Mouse (Mus musculus) limb, embryonic 12.5 days (tissue): ENCODE data around the gene Olfr1349. TPM values are rescaled to one million over a fixed set of nuclear protein-coding genes. Genes with fewer than 3 reads are reported as not detected.
"Not testable (repeated sequence)": the region's sequence is repeated elsewhere in the genome, so short reads cannot be mapped to it uniquely, and the experiment has no call there.

Experiments used
- ATAC-seq: fragments of 200-750 bp; cut with Nextera tagmentation; 2 replicates; pipeline ENCODE4 v1.8.0; 2017; ENCODE audit warnings: low read depth, moderate TSS enrichment; ENCODE audit not compliant: insufficient number of reproducible peaks, insufficient read depth, low FRiP score, low TSS enrichment
- H3K27ac ChIP-seq: fragments of 300-500 bp; sonication (generic); 2 replicates; pipeline ENCODE4 v1.5.1; 2016; ENCODE audit warnings: mild to moderate bottlenecking, moderate library complexity
- H3K27me3 ChIP-seq: fragments of 300-500 bp; sonication (generic); 2 replicates; pipeline ENCODE4 v1.6.1; 2016; ENCODE audit warnings: mild to moderate bottlenecking, moderate library complexity
- H3K36me3 ChIP-seq: fragments of 300-500 bp; sonication (generic); 2 replicates; pipeline ENCODE4 v1.6.1; 2016; ENCODE audit warnings: mild to moderate bottlenecking, moderate library complexity
- H3K4me1 ChIP-seq: fragments of 300-500 bp; sonication (generic); replicated peaks from 2 replicates; pipeline ENCODE4 v1.6.1; 2016
- H3K4me2 ChIP-seq: fragments of 300-500 bp; sonication (generic); 2 replicates; pipeline ENCODE4 v1.6.1; 2016; ENCODE audit warnings: mild to moderate bottlenecking, moderate library complexity
- H3K4me3 ChIP-seq: fragments of 300-500 bp; sonication (generic); replicated peaks from 2 replicates; pipeline ENCODE4 v1.5.1; 2016; ENCODE audit warnings: mild to moderate bottlenecking
- H3K9ac ChIP-seq: fragments of 300-500 bp; sonication (generic); replicated peaks from 2 replicates; pipeline ENCODE4 v1.6.1; 2016; ENCODE audit warnings: mild to moderate bottlenecking, moderate library complexity
- H3K9me3 ChIP-seq: fragments of 300-500 bp; sonication (generic); 2 replicates; pipeline ENCODE4 v1.6.1; 2016; ENCODE audit warnings: mild to moderate bottlenecking, moderate library complexity
- WGBS: fragments of 180-500 bp; shearing (Covaris S2); methylation state at CpG from one replicate; pipeline ENCODE4 v1.1.7; 2016; 5-methylcytosine and 5-hydroxymethylcytosine counted together
- polyA plus RNA-seq: library from polyadenylated mRNA; unstranded; fragments of >200 nt; fragmentation: Nextera tagmentation; extraction: Ambion mirVana; gene quantifications from 2 replicates; pipeline ENCODE4 v1.2.1, GENCODE M21; 2016

The Olfr1349 gene
- not detected in 2 replicates for polyA plus RNA-seq

DNA sequence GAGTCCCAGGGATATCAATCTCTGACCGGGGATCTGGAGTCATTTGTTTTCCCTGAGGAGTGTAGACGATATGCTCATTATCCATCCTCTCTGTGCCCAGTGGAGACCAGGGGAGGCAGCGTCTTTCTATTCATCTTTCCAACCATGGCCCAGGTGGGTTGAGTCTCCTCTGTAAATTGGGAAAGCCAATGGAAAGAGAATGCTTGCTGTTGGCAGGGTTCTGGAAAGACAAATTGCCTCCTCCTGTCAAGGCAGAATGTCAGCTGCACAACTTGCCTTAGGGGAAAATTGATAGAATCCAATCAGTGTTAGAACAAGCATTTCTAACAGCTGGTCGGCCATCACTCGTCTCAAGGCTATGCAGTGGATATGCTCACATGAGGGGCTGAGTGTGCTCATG, at the start of gene Olfr1349:
TSS of gene Olfr1349 (minus strand) at position 101 of the 400 bp plus-strand sequence.
- ATAC-seq, result no peak
- H3K4me3 ChIP-seq, result no peak within 1 kb of the TSS
- no peak within 1 kb of the TSS for H3K9ac ChIP-seq
- no peaks in the 10 kb centered on the region for H3K27me3 ChIP-seq
- 87% methylated on average over 5 of the region's 5 CpGs for WGBS
- no peaks in the 10 kb centered on the region for H3K36me3 ChIP-seq
- no peak within 1 kb of the TSS for H3K27ac ChIP-seq
- no peak within 1 kb of the TSS for H3K4me2 ChIP-seq
- H3K9me3 ChIP-seq, result peaks cover 17% of the 10 kb centered on the region; the same call in 1 of the 2 replicates
- H3K4me1 ChIP-seq, result no peaks in the 10 kb centered on the region

DNA sequence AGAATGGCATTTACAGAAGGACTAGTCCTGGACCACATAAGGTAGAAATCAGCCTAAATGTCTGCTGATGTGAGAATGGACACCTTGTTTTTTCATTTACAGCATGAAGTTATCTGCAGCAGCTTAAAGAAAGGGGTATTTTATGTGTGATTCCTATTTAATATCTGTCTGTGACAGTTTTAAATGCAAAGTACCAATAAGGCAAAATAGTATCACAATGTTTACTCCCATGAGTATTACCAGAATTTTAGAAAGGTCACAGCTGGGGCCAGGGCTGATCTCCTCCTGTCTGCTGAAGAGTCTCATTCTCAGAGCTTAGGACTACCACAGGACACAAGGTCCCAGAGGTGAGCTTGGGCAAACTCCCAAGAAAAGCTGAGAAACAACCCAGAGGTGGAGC, 41.8 kb upstream of the Olfr1349 start, which contains the start of gene Olfr1350:
TSS of gene Olfr1350 (plus strand) at position 301 of the 400 bp plus-strand sequence.
- Histone ChIP-seq H3K4me1 (no peaks in the 10 kb centered on the region), H3K9me3 (peaks cover 3% of the 10 kb centered on the region; the same call in 1 of the 2 replicates), H3K4me3 (no peak within 1 kb of the TSS), H3K27ac (no peak within 1 kb of the TSS), H3K9ac (no peak within 1 kb of the TSS), H3K27me3 (no peaks in the 10 kb centered on the region), H3K4me2 (no peak within 1 kb of the TSS), H3K36me3 (no peaks in the 10 kb centered on the region)
- no peak for ATAC-seq

DNA sequence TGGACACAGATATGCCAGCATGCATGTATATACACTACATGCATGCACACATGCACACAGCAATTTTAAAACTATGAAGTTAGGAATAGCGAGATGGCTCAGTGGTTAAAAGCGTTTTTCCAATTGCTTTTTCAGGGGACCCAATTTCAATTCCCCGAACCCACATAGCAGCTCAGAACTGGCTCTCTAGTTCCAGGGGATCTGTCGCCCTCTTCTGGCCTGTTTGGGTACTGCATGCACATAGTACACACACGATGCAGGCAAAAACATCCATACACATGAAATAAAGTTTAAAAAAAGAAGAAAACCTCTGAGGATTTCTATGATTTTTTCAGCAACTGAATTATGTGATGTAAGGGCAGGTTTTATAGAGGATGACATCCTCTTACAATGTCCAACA, 3.4 kb upstream of the Olfr1349 start:
- no peak for ATAC-seq
- Histone ChIP-seq H3K27ac (no peak overlapping the region), H3K36me3 (no peaks in the 10 kb centered on the region)

DNA sequence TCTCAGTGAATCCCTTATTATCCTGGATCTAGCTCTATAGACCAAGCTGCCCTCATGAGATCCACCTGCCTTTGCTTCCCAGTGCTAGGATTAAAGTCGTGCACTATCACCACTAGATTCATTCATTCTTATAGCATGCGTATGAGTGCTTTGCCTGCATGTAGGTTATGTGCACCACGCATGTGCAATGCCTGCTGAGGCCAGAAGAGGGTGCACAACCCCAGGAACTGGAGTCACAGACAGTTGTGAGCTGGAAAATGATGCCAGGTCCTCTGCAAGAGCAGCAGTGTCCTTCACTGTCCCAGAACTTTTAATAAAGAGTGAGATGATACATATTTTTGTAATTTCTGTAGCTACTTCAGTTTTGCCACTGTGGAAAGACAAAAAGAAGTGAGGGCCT, 2.3 kb upstream of the Olfr1349 start:
- H3K4me3 ChIP-seq, result no peak overlapping the region
- no peaks in the 10 kb centered on the region for H3K27me3 ChIP-seq
- H3K4me1 ChIP-seq, result no peaks in the 10 kb centered on the region
- ATAC-seq, result no peak
- H3K9me3 ChIP-seq, result peaks cover 14% of the 10 kb centered on the region; the same call in 1 of the 2 replicates
- H3K27ac ChIP-seq, result no peak overlapping the region
- no peak overlapping the region for H3K4me2 ChIP-seq
- no peaks in the 10 kb centered on the region for H3K36me3 ChIP-seq
- 60% methylated on average over 3 of the region's 3 CpGs for WGBS
- H3K9ac ChIP-seq, result no peak overlapping the region

More for the DNA sequence above, 3.4 kb upstream of the Olfr1349 start:
- Histone ChIP-seq H3K4me1 (no peaks in the 10 kb centered on the region), H3K9me3 (peaks cover 10% of the 10 kb centered on the region; the same call in 1 of the 2 replicates), H3K4me3 (no peak overlapping the region), H3K27me3 (no peaks in the 10 kb centered on the region), H3K9ac (no peak overlapping the region), H3K4me2 (no peak overlapping the region)
- WGBS, result 65% methylated on average over 5 of the region's 5 CpGs

DNA sequence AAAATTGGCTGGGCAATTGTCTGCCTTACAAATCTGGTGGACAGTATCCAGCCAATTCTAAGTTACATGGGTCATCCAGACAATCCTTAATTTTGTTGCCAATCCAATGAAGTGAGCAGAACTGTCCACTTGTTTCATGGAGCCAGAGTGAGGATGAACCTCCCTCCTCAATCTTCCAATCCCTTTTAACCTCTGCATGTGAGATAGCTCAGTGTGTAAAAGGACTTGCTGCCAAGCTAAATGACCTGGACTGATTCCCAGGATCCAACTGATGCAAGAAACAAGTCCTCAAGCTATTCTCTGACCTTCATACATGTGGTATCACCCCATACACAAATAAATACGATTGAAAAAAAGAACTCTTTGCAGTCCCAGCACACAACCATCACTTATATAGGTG, 1.1 kb downstream of the Olfr1349 start:
- Histone ChIP-seq H3K27ac (no peak overlapping the region), H3K9me3 (peaks cover 20% of the 10 kb centered on the region), H3K4me3 (no peak overlapping the region), H3K4me1 (no peaks in the 10 kb centered on the region), H3K9ac (no peak overlapping the region), H3K36me3 (no peaks in the 10 kb centered on the region), H3K4me2 (no peak overlapping the region), H3K27me3 (no peaks in the 10 kb centered on the region)
- no peak for ATAC-seq
- 32% methylated on average over 1 of the region's 1 CpGs for WGBS

DNA sequence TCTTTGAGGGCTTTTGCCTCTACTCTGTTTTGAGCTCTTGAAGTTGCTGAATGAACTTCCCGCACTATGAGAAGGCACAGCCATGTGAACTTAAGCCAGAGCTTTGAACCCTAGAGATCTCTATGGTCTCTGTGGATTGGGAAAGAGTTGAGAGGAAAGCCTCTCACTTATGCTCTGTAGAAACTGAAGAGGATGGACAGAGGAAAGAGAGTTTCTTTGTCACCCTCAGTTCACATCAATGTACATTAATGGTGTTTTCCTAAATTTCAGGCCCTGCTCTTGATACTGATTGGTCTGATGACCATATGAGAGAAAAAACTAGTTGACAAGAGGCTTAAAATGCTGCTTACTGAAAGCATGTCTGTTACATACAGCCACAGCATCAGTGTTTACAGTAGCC, 14.1 kb downstream of the Olfr1349 start, which contains the start of gene Olfr1348:
TSS of gene Olfr1348 (minus strand) at position 101 of the 400 bp plus-strand sequence.
- no peaks in the 10 kb centered on the region; the same call in 1 of the 2 replicates for H3K9me3 ChIP-seq
- H3K27me3 ChIP-seq, result no peaks in the 10 kb centered on the region
- ATAC-seq, result no peak
- H3K4me2 ChIP-seq, result no peak within 1 kb of the TSS
- WGBS, result 93% methylated on average over 1 of the region's 1 CpGs
- no peaks in the 10 kb centered on the region for H3K36me3 ChIP-seq
- no peak within 1 kb of the TSS for H3K9ac ChIP-seq
- no peak within 1 kb of the TSS for H3K27ac ChIP-seq
- H3K4me3 ChIP-seq, result no peak within 1 kb of the TSS
- no peaks in the 10 kb centered on the region for H3K4me1 ChIP-seq

DNA sequence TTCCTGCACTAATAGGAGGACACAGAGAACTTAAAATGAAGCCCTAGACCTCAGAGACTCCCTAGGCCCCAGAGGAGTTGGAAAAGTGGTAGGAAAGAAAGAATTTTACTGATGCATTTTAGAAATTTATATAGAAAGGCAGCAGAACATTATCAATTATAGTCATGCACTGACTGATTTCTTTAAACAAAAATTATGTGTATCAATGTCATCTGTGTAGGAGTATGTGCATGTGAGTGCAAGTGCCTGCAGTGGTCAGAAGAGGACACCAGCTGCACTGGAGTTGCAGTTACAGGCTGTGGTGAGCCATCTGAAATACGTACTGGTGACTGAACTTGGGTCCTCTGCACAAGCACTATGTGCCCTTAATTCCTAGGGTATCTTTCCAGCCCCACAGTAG, 23.1 kb downstream of the Olfr1349 start, which contains the start of gene Olfr1347:
TSS of gene Olfr1347 (minus strand) at position 101 of the 400 bp plus-strand sequence.
- ATAC-seq, result no peak
- H3K27me3 ChIP-seq, result no peaks in the 10 kb centered on the region
- H3K4me1 ChIP-seq, result no peaks in the 10 kb centered on the region
- H3K9ac ChIP-seq, result no peak within 1 kb of the TSS
- H3K4me3 ChIP-seq, result no peak within 1 kb of the TSS
- peaks cover 27% of the 10 kb centered on the region for H3K9me3 ChIP-seq
- H3K4me2 ChIP-seq, result no peak within 1 kb of the TSS
- no peak within 1 kb of the TSS for H3K27ac ChIP-seq
- H3K36me3 ChIP-seq, result no peaks in the 10 kb centered on the region
- whole genome bisulfite sequencing, result 53% methylated on average over 1 of the region's 1 CpGs

DNA sequence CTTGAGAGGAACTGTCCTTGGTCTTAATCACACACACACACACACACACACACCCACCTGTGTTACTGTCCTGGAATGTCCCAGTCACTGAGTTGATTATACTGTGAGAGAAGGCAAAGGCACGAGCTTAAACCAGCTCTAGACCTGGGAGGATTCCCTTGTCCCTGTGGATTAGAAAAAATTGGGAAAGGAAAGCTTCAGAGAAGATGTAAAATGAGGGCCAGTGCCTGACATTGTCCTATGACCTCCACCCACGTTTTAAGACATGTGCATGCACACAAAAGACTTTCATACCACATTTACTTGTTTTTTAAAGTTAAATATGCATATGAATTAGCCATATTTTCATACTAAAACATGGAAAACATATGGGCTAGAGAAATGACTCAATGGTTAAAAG, 35.9 kb downstream of the Olfr1349 start, which contains the start of gene Olfr5:
TSS of gene Olfr5 (minus strand) at position 101 of the 400 bp plus-strand sequence.
- H3K9ac ChIP-seq, result no peak within 1 kb of the TSS
- no peaks in the 10 kb centered on the region for H3K4me1 ChIP-seq
- H3K27me3 ChIP-seq, result no peaks in the 10 kb centered on the region
- H3K4me2 ChIP-seq, result no peak within 1 kb of the TSS
- no peak within 1 kb of the TSS for H3K4me3 ChIP-seq
- WGBS, result 42% methylated on average over 2 of the region's 2 CpGs
- H3K36me3 ChIP-seq, result no peaks in the 10 kb centered on the region
- ATAC-seq, result no peak
- no peak within 1 kb of the TSS for H3K27ac ChIP-seq
- H3K9me3 ChIP-seq, result peaks cover 10% of the 10 kb centered on the region; the same call in 1 of the 2 replicates

DNA sequence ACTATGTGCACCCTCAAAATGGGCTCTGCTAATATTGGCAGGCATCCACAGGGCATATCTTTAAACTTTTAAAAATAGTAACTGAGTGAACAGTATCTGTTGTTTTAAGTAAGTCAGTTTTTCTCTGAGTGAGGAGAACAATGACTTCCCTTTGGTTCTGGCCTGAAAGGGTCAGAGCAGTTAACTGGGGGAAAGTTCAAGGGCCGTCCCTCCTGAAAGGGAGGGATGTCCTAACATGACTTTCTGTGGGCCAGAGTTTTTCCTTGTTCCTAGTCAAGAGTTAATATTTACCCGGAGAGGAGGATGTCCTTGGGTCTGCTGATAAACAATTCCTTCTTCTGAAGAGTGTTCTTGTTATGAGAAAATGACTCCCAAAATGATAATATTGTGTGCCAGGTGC, 45.1 kb downstream of the Olfr1349 start:
- H3K27ac ChIP-seq, H3K36me3 ChIP-seq, H3K9ac ChIP-seq, H3K27me3 ChIP-seq, ATAC-seq, H3K4me2 ChIP-seq, H3K4me3 ChIP-seq, H3K4me1 ChIP-seq: not testable (repeated sequence)
- peaks cover 36% of the 10 kb centered on the region for H3K9me3 ChIP-seq
- 76% methylated on average over 2 of the region's 2 CpGs for WGBS

DNA sequence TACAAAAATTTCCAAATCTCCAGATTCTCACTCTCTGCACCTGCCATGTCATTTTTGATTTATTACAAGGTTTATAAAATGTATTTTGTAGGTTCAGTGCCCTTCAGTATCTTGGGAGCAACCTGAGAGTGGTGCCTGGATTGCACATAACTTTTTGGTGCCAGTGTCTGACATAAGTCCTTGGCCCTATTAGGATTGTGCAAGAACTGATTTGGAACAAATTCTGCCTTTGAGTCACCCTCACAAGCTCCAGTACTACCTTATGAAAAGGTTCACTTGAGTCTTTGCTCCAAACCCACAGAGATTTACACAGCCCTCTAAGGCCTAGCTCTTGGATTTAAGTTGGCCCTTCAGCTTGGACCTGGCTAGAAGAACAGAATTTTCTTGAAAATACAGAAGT, 55.8 kb downstream of the Olfr1349 start, which contains the start of gene Olfr1346:
TSS of gene Olfr1346 (plus strand) at position 151 of the 400 bp plus-strand sequence.
- ATAC-seq, result no peak
- Histone ChIP-seq H3K4me3 (no peak within 1 kb of the TSS), H3K9ac (no peak within 1 kb of the TSS), H3K27me3 (no peaks in the 10 kb centered on the region), H3K9me3 (no peaks in the 10 kb centered on the region), H3K27ac (no peak within 1 kb of the TSS), H3K36me3 (no peaks in the 10 kb centered on the region), H3K4me2 (no peak within 1 kb of the TSS), H3K4me1 (no peaks in the 10 kb centered on the region)
